Mouse (Mus musculus): ENCODE measurements around the gene Cops7b.

The Cops7b gene

GRCm38 (mm10) chr1:86586992-86587391, 4.3 kb downstream of the Cops7b start:
- in situ Hi-C loops (cut with MboI; ENCODE audit: low pct_unique_long_range_greater_than_20kb in 1 of 2, low sequenced_read_pairs in 2 of 2, unreplicated experiment in 1 of 2), result no loop called here

DNA sequence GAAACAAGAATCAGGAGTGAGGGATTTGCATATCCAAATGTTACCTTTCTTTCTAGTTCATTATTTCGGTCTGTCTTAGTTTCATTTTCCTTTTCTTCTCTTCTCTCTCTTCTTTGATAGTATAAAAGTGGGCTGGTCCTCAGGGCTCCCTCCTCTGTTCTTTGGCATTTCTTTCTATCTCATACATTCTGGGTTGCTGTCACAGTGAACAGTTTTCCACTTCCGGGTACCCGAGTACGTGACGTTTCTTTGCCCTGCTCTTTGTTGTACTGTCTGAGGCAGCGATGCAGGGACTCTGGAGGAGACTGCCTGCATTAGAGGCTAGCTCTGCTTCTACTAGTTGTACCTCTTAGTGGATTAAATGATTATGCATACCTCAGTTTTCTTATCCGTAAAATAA, 11.8 kb downstream of the Cops7b start:
- in situ Hi-C loops (cut with MboI; ENCODE audit: low pct_unique_long_range_greater_than_20kb in 1 of 2, low sequenced_read_pairs in 2 of 2, unreplicated experiment in 1 of 2), result no loop called here

DNA sequence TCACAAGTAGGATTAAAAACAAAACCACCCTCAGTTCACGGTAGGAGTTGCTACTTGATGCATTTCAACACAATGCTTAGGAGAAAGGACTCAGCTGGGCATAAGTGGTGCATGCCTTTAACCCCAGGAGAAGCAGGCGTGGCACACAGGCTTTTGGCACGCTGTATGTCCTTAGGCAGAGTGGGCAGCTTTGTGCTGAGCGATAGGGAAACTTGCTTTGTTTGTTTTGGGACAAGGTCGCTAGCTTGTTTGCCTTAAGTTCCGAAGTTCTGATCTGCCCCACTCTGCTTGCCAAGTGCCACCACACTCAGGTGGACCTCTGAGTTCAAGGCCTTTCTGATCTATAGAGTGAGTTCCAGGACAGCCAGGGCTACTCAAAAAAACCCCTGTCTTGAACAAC, 12.6 kb downstream of the Cops7b start:
- in situ Hi-C loops (cut with MboI; ENCODE audit: low pct_unique_long_range_greater_than_20kb in 1 of 2, low sequenced_read_pairs in 2 of 2, unreplicated experiment in 1 of 2), result no loop called here

DNA sequence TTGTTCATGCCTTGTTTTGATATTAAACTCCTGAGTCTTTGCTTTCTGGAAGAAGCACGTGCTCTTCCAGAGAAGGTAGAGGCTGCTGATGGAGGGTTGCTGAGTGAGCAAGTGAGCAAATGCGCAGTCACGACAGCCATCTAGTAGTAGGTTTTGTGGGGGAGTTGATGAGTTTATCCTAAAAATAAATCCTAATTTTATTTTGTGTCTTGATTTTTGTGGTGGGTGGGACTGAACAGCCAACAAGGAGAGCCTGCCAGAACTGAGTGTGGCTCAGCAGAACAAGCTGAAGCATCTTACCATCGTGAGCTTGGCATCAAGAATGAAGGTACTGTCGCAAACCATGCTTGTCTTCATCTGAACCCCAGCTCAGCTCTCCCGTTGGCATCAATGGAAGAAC, 13.8 kb downstream of the Cops7b start:
- in situ Hi-C loops (cut with MboI; ENCODE audit: low pct_unique_long_range_greater_than_20kb in 1 of 2, low sequenced_read_pairs in 2 of 2, unreplicated experiment in 1 of 2), result no loop called here

DNA sequence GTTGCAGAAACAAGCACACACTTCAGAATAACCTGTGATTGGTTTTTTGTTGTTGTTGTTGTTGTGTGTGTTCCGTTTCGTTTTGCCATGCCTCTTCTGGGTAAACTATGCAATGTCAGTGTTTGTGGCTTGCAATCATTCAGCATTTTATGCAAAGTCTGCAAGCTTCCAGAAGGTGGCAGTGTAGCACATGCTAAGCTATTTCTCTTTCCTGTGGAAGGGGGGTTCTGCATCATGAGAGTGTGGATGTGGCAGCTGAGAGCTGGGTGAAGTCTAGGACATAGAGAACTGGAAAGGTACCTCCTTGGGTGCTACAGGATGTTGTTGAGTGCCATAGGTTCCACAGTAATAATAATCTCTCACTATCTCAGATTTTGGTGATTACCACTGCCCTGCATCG, 15.8 kb downstream of the Cops7b start:
- in situ Hi-C loops (cut with MboI; ENCODE audit: low pct_unique_long_range_greater_than_20kb in 1 of 2, low sequenced_read_pairs in 2 of 2, unreplicated experiment in 1 of 2), result no loop called here

GRCm38 (mm10) chr1:86600117-86600516, 17.4 kb downstream of the Cops7b start:
- in situ Hi-C loops (cut with MboI; ENCODE audit: low pct_unique_long_range_greater_than_20kb in 1 of 2, low sequenced_read_pairs in 2 of 2, unreplicated experiment in 1 of 2), result no loop called here

- in situ Hi-C loops (cut with MboI; ENCODE audit: low pct_unique_long_range_greater_than_20kb in 1 of 2, low sequenced_read_pairs in 2 of 2, unreplicated experiment in 1 of 2), result no loop called here
Observed at GRCm38 (mm10) chr1:86610954-86611353, 28.2 kb downstream of the Cops7b start.

- in situ Hi-C loops (cut with MboI; ENCODE audit: low pct_unique_long_range_greater_than_20kb in 1 of 2, low sequenced_read_pairs in 2 of 2, unreplicated experiment in 1 of 2), result no loop called here
Observed at GRCm38 (mm10) chr1:86612081-86612480, 29.4 kb downstream of the Cops7b start.

GRCm38 (mm10) chr1:86614269-86614668, 31.6 kb downstream of the Cops7b start:
- in situ Hi-C loops (cut with MboI; ENCODE audit: low pct_unique_long_range_greater_than_20kb in 1 of 2, low sequenced_read_pairs in 2 of 2, unreplicated experiment in 1 of 2), result no loop called here

GRCm38 (mm10) chr1:86618454-86619125, 35.9 kb downstream of the Cops7b start:
- in situ Hi-C loops (cut with MboI; ENCODE audit: low pct_unique_long_range_greater_than_20kb in 1 of 2, low sequenced_read_pairs in 2 of 2, unreplicated experiment in 1 of 2), result no loop called here

DNA sequence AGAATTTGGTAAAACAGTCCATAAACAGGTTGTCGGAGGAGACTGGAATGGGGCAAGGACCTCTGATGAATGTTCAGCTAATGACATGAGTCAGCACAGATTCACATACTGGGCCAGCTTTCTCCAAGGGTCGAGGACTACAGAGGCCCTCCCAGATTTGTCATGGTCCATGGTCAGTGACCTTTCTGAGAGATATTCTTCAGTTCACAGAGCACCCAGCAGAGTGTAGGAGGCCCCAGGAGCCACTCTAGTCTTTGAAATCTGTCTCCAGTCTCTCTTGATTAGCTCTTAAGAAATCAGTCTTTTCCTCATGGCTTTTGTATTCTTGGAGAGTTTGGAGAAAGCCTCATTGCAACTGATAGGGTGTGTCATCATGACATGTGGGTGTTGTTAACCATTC, 39.6 kb downstream of the Cops7b start:
- in situ Hi-C loops (cut with MboI; ENCODE audit: low pct_unique_long_range_greater_than_20kb in 1 of 2, low sequenced_read_pairs in 2 of 2, unreplicated experiment in 1 of 2), result no loop called here

- in situ Hi-C loops (cut with MboI; ENCODE audit: low pct_unique_long_range_greater_than_20kb in 1 of 2, low sequenced_read_pairs in 2 of 2, unreplicated experiment in 1 of 2), result no loop called here
Observed at GRCm38 (mm10) chr1:86623001-86624000, 40.6 kb downstream of the Cops7b start.

- in situ Hi-C loops (cut with MboI; ENCODE audit: low pct_unique_long_range_greater_than_20kb in 1 of 2, low sequenced_read_pairs in 2 of 2, unreplicated experiment in 1 of 2), result no loop called here
Observed at GRCm38 (mm10) chr1:86628270-86628669, 45.6 kb downstream of the Cops7b start.

- in situ Hi-C loops (cut with MboI; ENCODE audit: low pct_unique_long_range_greater_than_20kb in 1 of 2, low sequenced_read_pairs in 2 of 2, unreplicated experiment in 1 of 2), result no loop called here
Observed at GRCm38 (mm10) chr1:86629936-86630335, 47.2 kb downstream of the Cops7b start.

- in situ Hi-C loops (cut with MboI; ENCODE audit: low pct_unique_long_range_greater_than_20kb in 1 of 2, low sequenced_read_pairs in 2 of 2, unreplicated experiment in 1 of 2), result no loop called here
Observed at GRCm38 (mm10) chr1:86630527-86630926, 47.8 kb downstream of the Cops7b start.

- in situ Hi-C loops (cut with MboI; ENCODE audit: low pct_unique_long_range_greater_than_20kb in 1 of 2, low sequenced_read_pairs in 2 of 2, unreplicated experiment in 1 of 2), result no loop called here
Observed at GRCm38 (mm10) chr1:86632732-86633380, 50.2 kb downstream of the Cops7b start.

DNA sequence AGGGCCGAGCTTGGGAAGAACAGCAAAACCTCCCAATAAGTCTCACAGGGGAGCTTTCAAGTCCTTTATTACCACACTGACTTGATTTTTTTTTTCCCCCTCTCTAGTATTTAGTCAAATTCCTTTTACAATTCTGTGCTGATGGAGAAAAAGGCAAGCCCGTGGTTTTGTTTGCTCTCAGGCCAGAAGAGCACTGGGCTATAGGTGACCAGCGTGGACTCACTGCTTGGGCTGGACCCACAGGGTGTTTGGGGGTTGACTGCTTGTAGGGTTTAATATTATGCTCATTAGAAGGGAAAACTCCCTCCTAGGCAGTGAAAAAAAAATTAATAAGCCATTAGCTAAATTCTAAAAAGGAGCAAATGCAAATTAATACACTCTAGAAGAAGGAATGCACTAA, 50.7 kb downstream of the Cops7b start:
- in situ Hi-C loops (cut with MboI; ENCODE audit: low pct_unique_long_range_greater_than_20kb in 1 of 2, low sequenced_read_pairs in 2 of 2, unreplicated experiment in 1 of 2), result no loop called here

- in situ Hi-C loops (cut with MboI; ENCODE audit: low pct_unique_long_range_greater_than_20kb in 1 of 2, low sequenced_read_pairs in 2 of 2, unreplicated experiment in 1 of 2), result no loop called here
Observed at GRCm38 (mm10) chr1:86633840-86634750, 51.4 kb downstream of the Cops7b start.

Measured in mouse embryonic stem cell (cell line).